Mouse (Mus musculus) gastrocnemius, postnatal 36 days (tissue): ENCODE results near the gene Prr13. TPM values are rescaled to one million over a fixed set of nuclear protein-coding genes. Genes with fewer than 3 reads are reported as not detected.

Source experiments
- DNase-seq, 2 experiments: peaks; one replicate each; pipeline ENCODE4 v3.0.0; 2022
- intact Hi-C: fragments of 180-260 bp; cut with DNase I; formaldehyde crosslinking; loops from one replicate; pipeline ENCODE4 v1.15.1; 2025
- total RNA-seq, 2 experiments: library from RNA; stranded (reverse); gene quantifications; 2 replicates each; pipeline ENCODE4 v1.2.3; 2021

Gene Prr13
- total RNA-seq, 2 experiments from 2014 or later: 13.4 to 13.7 TPM

GRCm38 (mm10) chr15:102502254-102502840 lies 43.5 kb downstream of the Prr13 start:
- no peak for DNase-seq
- intact Hi-C loops: no loop called here

- intact Hi-C loops: no loop called here
Observed at GRCm38 (mm10) chr15:102503447-102503846, 44.6 kb downstream of the Prr13 start, which contains the start of gene Gm10337. Gene Gm10337, plus strand, starts transcription at chr15:102503722.

GRCm38 (mm10) chr15:102503924-102504782 lies 45.3 kb downstream of the Prr13 start:
- intact Hi-C loops: no loop called here
- no peak for DNase-seq

More at GRCm38 (mm10) chr15:102503447-102503846, 44.6 kb downstream of the Prr13 start, which contains the start of gene Gm10337:
- no peak for DNase-seq

- DNase-seq: no peak
- intact Hi-C loops: no loop called here
Observed at GRCm38 (mm10) chr15:102505073-102505769, 46.4 kb downstream of the Prr13 start.

GRCm38 (mm10) chr15:102505770-102506463 lies 47.1 kb downstream of the Prr13 start:
- intact Hi-C loops: no loop called here
- DNase-seq: no peak

GRCm38 (mm10) chr15:102506464-102506830 lies 47.6 kb downstream of the Prr13 start:
- DNase-seq: no peak
- intact Hi-C loops: no loop called here

GRCm38 (mm10) chr15:102506864-102507263 lies 48.0 kb downstream of the Prr13 start:
- intact Hi-C loops: no loop called here
- DNase-seq: no peak

GRCm38 (mm10) chr15:102507561-102507960 lies 48.7 kb downstream of the Prr13 start:
- DNase-seq: no peak
- intact Hi-C loops: no loop called here

GRCm38 (mm10) chr15:102508336-102508735 lies 49.5 kb downstream of the Prr13 start:
- DNase-seq: no peak
- intact Hi-C loops: no loop called here

- no peak for DNase-seq
- intact Hi-C loops: loop anchor here (5.0 kb wide), 1 partner anchor 33 kb away; no protein-coding TSS in a partner anchor
Observed at GRCm38 (mm10) chr15:102510110-102510509, 51.3 kb downstream of the Prr13 start.

- intact Hi-C loops: loop anchor here (5.0 kb wide), 1 partner anchor 33 kb away; no protein-coding TSS in a partner anchor
- peak; percentile 66 to 68 for DNase-seq
Observed at GRCm38 (mm10) chr15:102510590-102511284, 51.9 kb downstream of the Prr13 start.

- intact Hi-C loops: loop anchor here (5.0 kb wide), 1 partner anchor 34 kb away; no protein-coding TSS in a partner anchor
- no peak for DNase-seq
Observed at GRCm38 (mm10) chr15:102511285-102511833, 52.5 kb downstream of the Prr13 start.

GRCm38 (mm10) chr15:102512010-102512409 lies 53.2 kb downstream of the Prr13 start:
- DNase-seq: no peak
- intact Hi-C loops: loop anchor here (5.0 kb wide), 1 partner anchor 35 kb away; no protein-coding TSS in a partner anchor

Other genes with a start within 250 kb of the Prr13 start
- gene Itgb7, start 227.1 kb upstream of the Prr13 start, total RNA-seq: 1 to 10 TPM in 1 of 2 experiments, under 1 TPM in 1; 0.69 to 1.3 TPM
- gene Rarg, start 201.5 kb upstream of the Prr13 start, total RNA-seq: 1 to 10 TPM; 9.3 to 9.9 TPM
- not detected for gene Gm9918, start 188.5 kb upstream of the Prr13 start, total RNA-seq
- 10 to 100 TPM; 12.8 to 13.4 TPM for gene Mfsd5, start 179.6 kb upstream of the Prr13 start, total RNA-seq
- gene Espl1, start 162.8 kb upstream of the Prr13 start, total RNA-seq: under 1 TPM; 0.74 to 0.87 TPM
- gene Pfdn5, start 132.9 kb upstream of the Prr13 start, total RNA-seq: 100 to 1,000 TPM; 189 to 216 TPM
- gene Myg1, start 127.3 kb upstream of the Prr13 start, total RNA-seq: 10 to 100 TPM; 14.8 to 16.3 TPM
- 1 to 10 TPM; 4.3 to 7.3 TPM for gene Aaas, start 108.3 kb upstream of the Prr13 start, total RNA-seq
- not detected for gene Sp7, start 91.8 kb upstream of the Prr13 start, total RNA-seq
- 10 to 100 TPM; 20.2 to 22.8 TPM for gene Sp1, start 52.9 kb upstream of the Prr13 start, total RNA-seq
- gene Amhr2, start 13.7 kb upstream of the Prr13 start, total RNA-seq: 1 to 10 TPM; 9.1 to 10.0 TPM
- gene Pcbp2, start 11.5 kb downstream of the Prr13 start, total RNA-seq: 100 to 1,000 TPM; 350 to 411 TPM
- not detected for gene Gm10337, start 44.7 kb downstream of the Prr13 start, total RNA-seq
- gene Map3k12, start 58.0 kb downstream of the Prr13 start, total RNA-seq: 1 to 10 TPM; 1.6 to 1.9 TPM
- 10 to 100 TPM; 33.0 to 33.4 TPM for gene Tarbp2, start 59.2 kb downstream of the Prr13 start, total RNA-seq
- 1 to 10 TPM; 1.3 to 2.1 TPM for gene Npff, start 65.9 kb downstream of the Prr13 start, total RNA-seq
- 1 to 10 TPM in 1 of 2 experiments, not detected in 1; 1.6 TPM for gene Gm28047, start 166.0 kb downstream of the Prr13 start, total RNA-seq
- 10 to 100 TPM; 42.7 to 50.3 TPM for gene Atf7, start 166.4 kb downstream of the Prr13 start, total RNA-seq
- gene Atp5g2, start 213.3 kb downstream of the Prr13 start, total RNA-seq: 10 to 100 TPM; 12.7 to 29.6 TPM